Mouse (Mus musculus) embryo, embryonic 10.5 days (tissue): ENCODE measurements around the gene Frat1.

Experiments used
- DNase-seq: peaks from one replicate; pipeline ENCODE4 v3.0.0-alpha.2; 2015; ENCODE audit warnings: low spot score

The Frat1 gene

DNA sequence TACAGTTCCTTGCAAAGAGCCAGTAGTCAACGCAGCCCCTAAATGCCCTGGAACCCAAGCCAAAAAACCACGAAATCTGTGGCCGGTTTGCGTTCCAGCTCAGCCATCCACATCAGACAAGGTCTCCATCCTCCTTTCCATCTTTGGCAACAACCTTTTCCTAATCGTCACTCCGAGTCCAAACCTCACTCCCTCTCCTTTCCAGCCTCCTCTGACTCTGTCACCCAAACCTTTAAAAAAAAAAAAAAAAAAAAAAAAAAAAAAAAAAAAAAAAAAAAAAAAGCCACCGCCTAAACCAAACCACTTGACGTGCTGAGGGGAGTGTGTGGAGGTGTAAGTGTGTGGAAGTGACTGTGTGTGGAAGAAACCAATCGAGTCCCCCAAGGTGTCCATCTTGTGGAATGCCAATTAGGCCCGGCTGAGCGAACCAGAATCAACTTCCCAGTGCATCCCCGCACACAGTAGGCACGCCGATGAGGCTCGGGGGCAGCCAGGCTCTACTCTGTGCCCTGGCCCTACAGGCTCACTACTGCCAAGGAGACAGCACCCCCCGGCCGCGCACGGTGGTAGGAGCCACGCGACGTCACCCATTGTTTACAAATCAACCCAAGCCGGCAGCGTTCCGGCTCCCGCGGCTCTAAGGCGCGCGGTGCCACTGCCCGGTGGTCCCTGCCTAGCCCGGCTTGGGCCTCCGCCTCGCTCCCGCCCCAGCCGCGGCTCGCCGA, at the start of gene Frat1:
Gene Frat1 (plus strand): TSS at position 590 of the 725 bp plus-strand sequence.
- peak; percentile 89 for DNase-seq

DNA sequence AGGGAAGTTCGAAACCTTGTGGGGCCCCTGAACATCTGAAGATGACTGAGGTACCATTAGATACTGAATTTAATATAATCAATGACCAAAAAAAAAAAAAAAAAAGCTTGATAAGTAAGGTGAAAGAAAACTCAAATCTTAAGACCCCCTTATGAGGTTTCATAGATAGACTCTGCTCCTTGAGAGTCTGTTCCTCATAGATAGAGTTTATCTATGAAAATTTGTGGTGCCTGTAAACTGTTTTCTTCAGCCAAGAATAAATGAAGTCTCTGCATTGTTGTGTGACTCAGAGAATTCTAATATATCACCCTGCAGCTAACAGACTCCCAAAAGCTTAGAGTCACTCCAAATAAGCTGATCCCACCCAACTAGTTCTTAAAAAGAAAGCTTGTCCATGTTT, 42.9 kb upstream of the Frat1 start:
- DNase-seq = no peak

DNA sequence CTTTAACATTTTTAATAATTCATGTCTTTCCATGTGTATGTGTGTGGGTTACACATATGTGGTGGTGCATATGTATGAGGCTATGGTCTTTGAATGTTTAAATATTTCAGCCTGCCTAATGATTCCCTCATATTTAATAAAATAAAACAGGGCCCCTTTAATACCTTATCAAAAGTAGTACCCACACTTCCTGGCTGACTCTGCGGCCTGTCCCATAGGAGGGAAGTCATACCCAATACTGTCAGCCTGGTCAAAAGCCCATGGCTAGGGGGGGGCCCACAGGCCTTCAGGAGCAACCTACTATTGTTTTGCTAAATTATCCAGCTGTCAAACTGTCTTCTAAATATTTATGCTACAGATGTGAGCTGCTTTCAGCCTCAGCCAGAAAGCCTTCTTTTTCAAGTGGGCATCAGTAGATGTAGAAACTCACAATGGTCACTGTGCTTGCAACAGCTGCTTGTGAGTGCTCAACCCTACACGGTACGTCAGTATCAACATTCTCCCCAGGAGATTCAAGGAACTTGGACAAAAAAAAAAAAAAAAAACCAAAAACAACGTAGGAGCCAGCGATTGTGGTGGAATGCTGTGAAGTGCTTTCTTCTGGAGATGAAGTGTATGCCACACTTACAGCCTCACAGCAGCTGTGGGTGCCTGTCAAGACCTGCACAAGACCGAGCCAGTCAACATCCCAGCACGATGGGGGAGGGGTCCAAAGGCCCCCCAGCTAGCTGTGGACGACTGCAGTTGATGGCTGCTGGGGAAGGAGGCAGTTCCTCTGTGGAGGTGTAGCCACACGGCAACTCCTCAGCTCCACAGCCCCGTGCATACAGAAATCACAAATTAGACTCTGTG, 40.4 kb upstream of the Frat1 start:
- no peak for DNase-seq

DNA sequence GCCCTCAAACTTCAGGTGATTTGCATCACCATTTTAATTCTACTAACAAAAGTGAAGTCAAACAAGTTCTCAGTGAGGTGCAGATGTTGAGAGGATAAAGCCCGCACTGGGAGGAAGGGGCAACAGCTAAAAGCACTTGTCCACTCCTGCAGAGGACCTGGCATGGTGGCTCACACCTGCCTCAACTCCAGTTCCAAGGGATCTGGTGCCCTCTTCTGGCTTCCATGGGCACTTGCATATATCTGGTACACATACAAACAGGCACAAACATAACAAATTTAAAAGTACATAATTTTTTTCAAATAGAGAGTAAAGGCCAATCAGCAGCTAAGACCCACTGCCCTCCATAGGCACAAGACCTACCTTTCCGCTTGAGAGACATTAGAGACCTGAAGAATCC, 38.4 kb upstream of the Frat1 start:
- no peak for DNase-seq

- DNase-seq = no peak
These were observed 36.8 kb upstream of the Frat1 start for GRCm38 (mm10) chr19:41792934-41793486.

- no peak for DNase-seq
These were observed 35.8 kb upstream of the Frat1 start for GRCm38 (mm10) chr19:41794017-41794416.

DNA sequence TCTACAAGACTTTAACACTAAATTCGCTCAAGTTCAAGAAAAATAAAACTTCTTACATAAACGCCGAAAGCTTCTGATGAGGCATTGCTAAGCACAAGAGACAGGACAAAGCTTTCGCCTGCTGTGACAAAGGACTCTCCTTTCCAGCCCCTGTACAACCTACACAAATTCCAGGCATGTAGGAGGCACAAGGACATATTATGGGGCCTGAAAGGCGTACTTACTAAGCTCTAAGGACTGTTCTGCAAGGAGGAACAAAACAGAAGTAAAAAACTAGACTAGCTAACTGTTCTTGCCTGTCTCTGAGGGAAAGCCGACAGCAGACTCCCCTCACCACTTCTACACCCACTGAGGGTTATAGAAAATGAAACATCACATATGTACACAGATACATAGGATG, 34.9 kb upstream of the Frat1 start:
- peak; percentile 21 for DNase-seq

GRCm38 (mm10) chr19:41796148-41796760, 33.5 kb upstream of the Frat1 start:
- no peak for DNase-seq

- no peak for DNase-seq
These were observed 32.9 kb upstream of the Frat1 start for GRCm38 (mm10) chr19:41796789-41797327.

GRCm38 (mm10) chr19:41797536-41797935, 32.2 kb upstream of the Frat1 start:
- DNase-seq = no peak

- no peak for DNase-seq
These were observed 29.3 kb upstream of the Frat1 start for GRCm38 (mm10) chr19:41800451-41800850.

- peak; percentile 53 for DNase-seq
These were observed 28.6 kb upstream of the Frat1 start for GRCm38 (mm10) chr19:41800986-41801741.

DNA sequence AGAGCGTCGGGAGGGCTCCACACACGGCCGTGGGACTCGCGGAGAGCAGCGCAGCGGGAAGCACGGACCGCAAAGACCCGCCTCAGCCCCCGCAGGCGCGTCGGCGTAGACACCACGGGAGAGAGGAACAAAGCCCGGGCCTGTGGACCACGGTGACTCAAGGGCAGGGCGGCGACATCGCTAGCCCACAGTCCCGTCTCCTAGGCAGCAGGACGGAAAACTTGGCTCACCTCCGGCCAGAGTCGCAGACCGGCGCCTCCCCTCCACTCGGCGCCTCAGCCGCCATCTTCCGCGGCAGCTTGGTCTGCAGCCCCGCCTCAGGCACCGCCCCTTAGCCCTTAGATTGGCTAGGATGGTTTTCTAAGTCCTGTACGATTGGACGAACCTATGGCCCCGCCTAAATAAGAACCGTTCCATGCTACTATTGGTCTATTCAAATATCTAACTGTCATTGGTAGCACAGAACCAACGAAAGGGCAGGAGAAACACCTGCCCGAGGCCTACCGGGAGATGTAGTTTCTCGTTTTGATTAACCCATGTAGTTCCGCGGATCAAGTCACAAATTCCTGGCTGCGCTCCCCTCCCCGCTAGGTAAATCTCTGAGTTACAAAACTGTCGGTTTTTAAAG, 27.9 kb upstream of the Frat1 start, which contains the start of gene Arhgap19:
Gene Arhgap19 (minus strand): TSS at position 306 of the 628 bp plus-strand sequence.
- DNase-seq = peak; percentile 97

- peak; percentile 21 for DNase-seq
These were observed 26.4 kb upstream of the Frat1 start for GRCm38 (mm10) chr19:41803322-41803721.

GRCm38 (mm10) chr19:41805831-41806230, 23.9 kb upstream of the Frat1 start:
- no peak for DNase-seq

GRCm38 (mm10) chr19:41807497-41807896, 22.3 kb upstream of the Frat1 start:
- DNase-seq = no peak

DNA sequence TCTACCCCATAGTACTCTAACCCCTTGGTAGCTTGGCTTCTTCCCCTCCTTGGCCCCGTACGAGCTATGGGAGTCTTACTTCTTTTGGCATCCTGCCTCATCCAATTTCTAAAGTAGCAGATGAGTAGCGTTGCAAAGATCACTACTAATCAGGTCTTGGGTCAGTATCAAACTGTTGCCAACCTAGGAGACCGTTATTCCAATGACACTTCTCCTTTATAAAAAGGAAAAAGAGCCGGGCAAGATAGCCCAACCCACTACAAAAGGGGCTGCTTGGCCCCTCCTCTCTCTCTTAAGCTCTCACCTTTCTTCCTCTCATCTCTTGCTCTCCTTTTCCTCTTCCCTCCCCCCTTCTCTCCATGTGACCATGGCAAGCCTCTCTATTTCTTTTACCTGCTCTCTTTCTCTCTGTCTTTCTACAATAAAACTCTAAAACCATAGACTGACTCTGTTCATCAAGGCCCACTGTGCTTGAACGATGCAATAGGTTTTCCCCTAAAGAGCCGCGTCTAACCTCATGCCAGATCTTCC, 21.6 kb upstream of the Frat1 start:
- no peak for DNase-seq

DNA sequence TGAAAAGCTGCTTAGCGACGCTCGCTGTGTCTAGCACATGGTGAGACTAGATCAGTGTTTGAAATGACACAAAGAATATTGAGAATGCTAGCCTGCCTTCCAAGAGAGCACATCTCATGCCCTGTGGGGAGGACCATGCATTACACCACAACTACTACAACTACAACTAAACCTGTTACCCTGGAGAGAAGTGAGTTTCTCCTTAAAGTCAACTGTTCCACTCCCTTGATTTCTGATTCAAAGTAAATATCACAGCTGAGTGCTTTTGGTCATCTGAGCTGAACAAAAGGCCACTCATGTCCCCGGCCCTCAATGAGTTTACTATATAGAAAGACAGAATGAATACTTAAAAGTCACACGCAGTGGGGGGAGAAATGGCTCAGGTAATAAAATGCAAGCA, 19.7 kb upstream of the Frat1 start:
- no peak for DNase-seq

GRCm38 (mm10) chr19:41812525-41812924, 17.2 kb upstream of the Frat1 start:
- DNase-seq = no peak

- no peak for DNase-seq
These were observed 16.4 kb upstream of the Frat1 start for GRCm38 (mm10) chr19:41813374-41813773.

GRCm38 (mm10) chr19:41816410-41816809, 13.4 kb upstream of the Frat1 start:
- DNase-seq = no peak
